Mouse (Mus musculus) thymus, postnatal 36 days (tissue): ENCODE results near the gene Btk.

Experiments
- DNase-seq, 2 experiments: peaks; one replicate each; pipeline ENCODE4 v3.0.0; 2022; ENCODE audit warnings: mixed read lengths in 2 of 2

Btk gene

GRCm38 (mm10) chrX:134580528-134581305 is 2.7 kb downstream of the Btk start:
- no peak for DNase-seq

DNA sequence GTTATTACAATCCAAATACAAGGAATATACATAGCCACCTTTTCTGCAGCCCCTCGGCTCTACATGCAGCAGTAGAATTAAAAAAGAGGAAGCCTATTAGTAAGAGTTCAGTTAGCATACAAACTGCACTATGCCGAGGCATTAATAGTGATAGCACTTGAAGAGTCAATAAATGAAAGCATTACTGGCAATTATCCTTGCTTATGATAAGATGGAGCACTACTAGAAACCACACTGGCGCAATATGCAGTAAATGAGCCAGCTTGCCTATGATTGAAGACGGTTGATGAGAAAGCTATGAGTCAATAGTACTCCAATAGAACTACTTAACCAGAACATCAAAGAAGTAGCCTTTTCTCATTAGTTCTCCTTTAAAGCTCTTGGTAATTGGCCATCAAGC is 5.5 kb downstream of the Btk start:
- no peak for DNase-seq

DNA sequence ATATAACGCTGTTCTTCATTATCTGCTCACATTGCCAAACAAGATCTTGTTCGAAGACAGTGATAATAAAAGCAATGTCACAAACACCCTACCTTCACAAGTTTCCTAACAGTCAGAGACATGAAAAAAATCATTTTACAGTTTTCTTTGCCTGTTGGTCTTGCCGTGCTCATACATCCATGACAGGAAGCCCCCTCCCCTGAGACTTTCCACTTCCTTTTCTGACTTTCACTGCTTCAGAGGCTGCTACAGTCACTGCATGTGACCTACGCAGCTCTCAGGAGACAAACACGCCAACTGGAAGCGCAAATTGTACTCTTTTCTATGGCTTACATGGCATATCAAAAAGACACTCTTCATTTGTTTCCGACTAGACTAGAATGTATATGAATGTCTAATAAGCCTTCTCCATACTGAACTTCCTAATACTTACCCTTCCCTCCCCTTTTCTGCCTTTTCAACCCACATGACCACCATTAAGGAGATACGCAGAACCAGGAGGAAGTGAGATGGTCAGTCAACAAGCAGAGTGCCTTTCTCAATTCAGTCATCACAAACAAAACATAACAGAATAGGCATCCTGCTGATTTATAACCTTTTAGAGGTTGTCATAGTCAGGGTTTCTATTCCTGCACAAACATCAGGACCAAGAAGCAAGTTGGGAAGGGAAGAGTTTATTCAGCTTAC is 16.7 kb downstream of the Btk start:
- DNase-seq: peak in 1 of 2 experiments; percentile 15

DNA sequence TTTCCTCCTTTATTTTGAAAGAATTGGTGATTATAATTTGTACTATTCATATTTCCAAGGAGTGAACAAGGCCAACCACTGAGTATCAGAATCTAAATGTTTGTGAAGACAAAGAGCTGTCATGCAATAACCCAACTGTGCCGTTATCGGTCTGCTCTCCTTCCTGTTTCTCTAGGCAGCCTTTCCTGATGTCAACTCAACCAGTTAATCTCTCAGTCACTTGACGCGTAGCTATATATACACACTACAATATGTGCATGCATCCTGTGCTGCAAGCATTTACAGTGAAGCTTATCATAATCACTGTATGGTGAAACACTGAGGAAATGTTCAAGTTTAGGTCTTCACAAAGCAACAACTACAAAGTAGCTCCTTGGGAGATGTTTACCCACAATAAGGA is 19.0 kb downstream of the Btk start:
- DNase-seq: no peak

GRCm38 (mm10) chrX:134554425-134554824 is 28.9 kb downstream of the Btk start:
- DNase-seq: no peak

DNA sequence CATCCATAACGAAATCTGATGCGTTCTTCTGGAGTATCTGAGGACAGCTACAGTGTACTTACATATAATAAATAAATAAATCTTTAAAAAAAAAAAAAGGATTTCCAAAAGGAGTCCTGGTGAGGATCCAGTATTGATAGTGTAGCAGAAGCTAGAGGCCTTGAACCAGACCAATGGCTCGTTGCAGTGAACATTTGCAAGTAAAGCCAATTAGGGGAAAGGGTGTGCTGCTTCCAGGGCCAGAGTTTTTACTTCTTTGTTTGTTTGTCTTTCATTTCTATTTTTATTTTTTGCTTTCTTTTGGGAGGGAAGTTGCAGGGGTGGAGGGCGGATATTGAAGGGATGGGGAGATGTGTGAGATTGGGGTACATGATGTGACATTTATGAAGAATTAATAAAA is 30.0 kb downstream of the Btk start:
- no peak for DNase-seq

- DNase-seq: no peak
Observed at GRCm38 (mm10) chrX:134550903-134551302, 32.5 kb downstream of the Btk start.

DNA sequence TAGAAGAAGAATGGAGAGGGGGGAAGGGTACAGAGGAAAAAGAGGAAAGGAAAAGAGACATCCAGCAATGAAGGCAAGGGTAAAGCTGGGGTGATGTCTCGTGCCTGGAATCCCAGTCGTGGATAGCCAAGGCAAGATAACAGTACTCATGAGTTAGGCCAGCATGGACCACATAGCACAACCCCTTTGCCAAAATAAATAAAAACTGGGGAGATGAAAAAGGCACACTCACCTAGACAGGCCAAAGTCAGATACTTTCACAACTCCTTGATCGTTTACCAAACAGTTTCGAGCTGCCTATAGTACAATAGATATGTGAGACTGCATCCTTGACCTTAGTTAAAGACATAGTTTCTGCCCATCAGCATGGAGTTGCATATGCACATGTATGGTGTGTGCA is 36.0 kb downstream of the Btk start:
- no peak for DNase-seq

- no peak for DNase-seq
Observed at GRCm38 (mm10) chrX:134541955-134542308, 41.4 kb downstream of the Btk start.

DNA sequence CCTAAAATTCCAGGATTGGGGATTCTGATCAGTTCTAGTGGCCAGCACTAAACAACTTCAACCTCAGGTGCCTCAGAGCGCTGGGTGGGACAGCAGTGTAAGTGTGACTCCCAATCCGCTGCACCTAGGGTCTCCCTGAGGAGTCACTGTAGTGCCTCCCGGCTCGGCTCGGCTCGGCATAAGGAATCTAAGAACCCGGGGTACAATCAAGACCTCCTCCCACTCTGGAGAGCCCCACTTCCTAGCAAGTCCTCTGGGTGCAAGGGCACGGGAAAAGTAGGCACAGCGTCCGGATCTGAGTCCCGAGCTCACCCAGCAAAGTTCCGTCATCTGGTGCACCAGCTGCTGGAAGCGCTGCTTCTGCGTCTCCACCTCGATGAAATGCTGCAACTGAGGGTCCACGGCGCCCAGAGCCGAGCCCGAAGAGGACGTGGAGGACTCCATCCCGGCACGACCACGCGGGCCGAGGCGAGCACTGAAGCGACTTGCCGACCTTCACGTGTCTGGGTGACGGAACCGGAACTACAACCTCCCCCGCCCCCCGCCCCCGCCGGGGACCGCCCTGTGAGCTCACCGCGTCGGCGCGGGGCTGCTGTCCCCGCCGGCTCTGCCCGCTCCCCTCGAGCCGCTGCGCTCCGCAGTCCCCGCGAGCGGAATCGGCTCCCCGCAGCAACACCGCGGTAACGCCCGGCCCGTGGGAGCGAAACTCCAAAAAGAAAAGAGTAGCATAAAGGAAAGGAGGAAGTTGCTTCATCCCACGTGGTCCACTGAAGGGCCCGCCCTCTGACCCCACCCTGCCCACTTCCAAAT is 42.0 kb downstream of the Btk start, which contains the start of gene Timm8a1:
Gene Timm8a1, minus strand, starts transcription at position 721 of the 810 bp plus-strand sequence.
- peak; percentile 50 to 60 for DNase-seq

GRCm38 (mm10) chrX:134540414-134541135 is 42.8 kb downstream of the Btk start:
- DNase-seq: no peak

DNA sequence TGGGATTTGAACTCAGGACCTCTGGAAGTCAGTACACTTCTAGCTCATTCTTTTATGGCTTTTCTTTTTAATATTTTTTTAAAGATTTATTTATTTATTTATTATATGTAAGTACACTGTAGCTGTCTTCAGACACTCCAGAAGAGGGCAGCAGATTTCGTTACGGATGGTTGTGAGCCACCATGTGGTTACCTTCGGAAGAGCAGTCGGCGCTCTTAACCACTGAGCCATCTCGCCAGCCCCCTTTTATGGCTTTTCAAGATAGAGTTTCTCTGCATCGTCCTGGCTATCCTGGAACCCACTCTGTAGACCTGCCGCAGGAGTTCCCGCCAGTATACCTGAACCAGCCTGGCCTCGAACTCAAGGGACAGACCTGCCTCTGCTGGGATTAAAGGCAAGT is 43.6 kb downstream of the Btk start:
- DNase-seq: peak; percentile 17 to 28

DNA sequence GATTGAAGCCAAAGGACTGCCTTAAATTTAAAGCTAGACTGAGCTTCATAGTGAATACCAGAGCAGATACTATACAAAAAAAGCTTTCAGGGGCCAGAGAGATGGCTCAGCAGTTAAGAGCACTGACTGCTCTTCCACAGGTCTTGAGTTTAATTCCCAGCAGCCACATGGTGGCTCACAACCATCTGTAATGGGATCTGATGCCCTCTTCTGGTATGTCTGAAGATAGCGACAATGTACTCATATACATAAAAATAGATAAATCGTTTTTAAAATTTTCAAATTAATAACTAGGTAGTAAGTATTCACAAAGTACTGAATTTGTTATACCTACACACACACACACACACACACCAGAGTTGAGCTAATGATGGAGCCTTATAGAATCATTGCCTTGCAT is 50.0 kb downstream of the Btk start:
- no peak for DNase-seq

DNA sequence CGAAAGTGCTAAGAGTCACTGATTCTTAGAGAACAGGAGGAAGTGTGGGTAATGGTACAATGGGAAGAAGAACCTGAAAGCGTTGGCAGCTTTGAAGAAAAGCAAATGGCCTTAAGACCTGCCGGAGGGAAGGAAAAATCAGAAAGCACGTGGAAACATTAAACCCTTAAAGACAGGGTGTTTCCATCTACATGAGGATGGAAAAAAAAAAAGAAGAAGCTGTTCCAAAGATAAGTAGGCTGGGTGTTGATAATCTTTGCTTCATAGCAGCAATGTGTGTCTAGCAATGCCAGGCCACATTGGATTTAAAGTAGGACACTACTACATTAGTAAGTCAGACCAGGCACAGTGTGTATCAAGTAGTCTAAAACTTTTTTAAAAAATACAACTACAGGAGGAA is 58.1 kb downstream of the Btk start:
- no peak for DNase-seq

DNA sequence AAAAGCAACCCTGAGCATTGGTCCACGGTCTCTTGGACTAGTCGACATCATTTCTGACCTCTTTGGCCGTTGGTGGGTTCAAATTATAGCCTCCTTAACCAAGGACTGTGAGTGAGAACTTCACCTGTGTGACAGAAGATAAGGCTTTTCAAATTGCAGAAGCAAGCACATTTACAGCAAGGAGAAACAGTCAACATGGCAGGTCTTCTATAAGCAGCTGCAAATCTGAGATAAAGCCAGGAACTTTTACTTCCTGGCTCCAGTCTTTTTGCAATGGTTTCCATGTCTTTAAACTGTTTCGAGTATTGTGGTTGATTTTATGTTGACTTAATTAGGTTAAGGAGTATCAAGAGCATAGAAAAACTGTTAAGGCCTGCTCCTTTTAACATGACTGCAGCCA is 59.6 kb downstream of the Btk start:
- no peak for DNase-seq

GRCm38 (mm10) chrX:134509473-134509872 is 73.9 kb downstream of the Btk start:
- no peak for DNase-seq

- no peak for DNase-seq
Observed at GRCm38 (mm10) chrX:134507977-134508376, 75.4 kb downstream of the Btk start.

DNA sequence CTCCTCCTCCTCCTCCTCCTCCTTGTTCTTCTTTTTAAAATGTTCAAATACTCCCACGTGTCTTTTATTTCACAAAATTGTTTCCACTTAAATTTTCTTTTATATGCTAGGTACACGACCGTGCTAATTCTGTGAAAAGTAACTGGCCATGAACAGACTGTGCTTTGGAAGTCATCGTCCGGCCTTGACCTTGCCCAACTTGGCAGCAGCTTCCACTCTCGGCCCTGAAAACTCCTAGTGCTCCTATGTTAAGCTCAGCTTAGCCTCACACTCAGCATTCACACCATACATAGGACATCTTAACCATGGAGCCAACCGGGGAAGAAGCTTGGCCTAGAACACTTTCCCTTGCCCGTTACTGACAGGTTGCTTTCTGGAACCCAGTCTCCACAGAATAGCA is 82.7 kb downstream of the Btk start:
- no peak for DNase-seq
